Mouse (Mus musculus) A20 (cell line): ENCODE data around the gene Marcksl1.

Experiments used
- DNase-seq: peaks from one replicate; pipeline ENCODE4 v3.0.0-alpha.2; 2011; ENCODE audit warnings: low read depth, low spot score

Gene Marcksl1

DNA sequence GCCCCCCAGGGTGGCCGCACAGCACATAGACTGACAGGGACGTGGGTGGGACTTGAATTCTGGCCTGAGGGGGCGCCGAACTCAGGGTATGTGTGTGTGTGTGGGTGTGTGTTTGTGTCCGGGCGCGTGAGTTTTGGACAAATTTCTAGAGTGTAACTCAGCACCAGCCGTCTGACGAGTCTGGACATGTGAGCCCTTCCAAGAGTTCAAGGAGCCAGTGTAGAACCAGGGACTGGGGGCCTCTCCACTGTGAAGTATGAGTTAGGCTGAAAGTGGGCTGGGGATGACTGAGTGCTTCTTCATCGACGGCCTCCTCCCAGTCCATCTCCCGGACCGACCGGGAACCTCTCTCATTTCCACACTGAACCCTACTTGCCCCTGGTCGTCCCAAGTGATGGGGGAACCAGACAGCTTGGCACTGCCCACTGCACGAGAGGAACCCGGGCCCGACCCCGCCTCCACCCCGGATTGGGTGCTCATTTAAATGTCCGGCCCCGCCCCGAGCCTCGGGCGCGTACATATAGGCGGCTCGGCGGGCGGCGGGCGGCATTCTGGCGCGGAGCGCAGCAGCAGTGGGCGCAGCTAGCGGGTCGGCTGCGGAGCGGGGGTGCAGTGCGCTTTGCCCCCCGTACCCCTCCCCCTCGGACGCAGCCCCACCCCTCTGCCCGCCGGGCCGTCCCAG is at the start of gene Marcksl1:
Gene Marcksl1, plus strand, starts transcription at position 496 of the 682 bp plus-strand sequence.
- DNase-seq = peak; percentile 90

- DNase-seq = peak; percentile 17
Observed at GRCm38 (mm10) chr4:129464286-129464815, 49.0 kb upstream of the Marcksl1 start.

GRCm38 (mm10) chr4:129476047-129476446 is 37.3 kb upstream of the Marcksl1 start:
- DNase-seq = no peak

DNA sequence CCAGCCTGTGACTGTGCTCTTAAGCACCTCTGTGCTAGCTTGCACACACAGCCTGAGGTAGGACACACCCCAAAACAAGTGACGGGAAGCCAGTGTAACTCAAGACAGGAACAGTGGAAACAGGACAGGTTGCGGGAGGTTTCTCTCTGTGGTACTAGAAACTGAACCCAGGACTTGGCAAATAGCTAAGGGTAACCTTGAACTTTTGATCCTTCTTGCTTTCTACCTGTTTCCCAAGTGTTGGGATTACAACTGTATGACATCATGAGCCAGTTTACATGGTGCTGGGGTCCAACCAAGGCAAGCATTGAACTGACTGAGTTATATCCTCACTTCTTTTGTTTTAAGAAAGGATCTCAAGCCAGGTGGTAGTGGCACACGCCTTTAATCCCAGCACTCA is 33.5 kb upstream of the Marcksl1 start:
- no peak for DNase-seq

GRCm38 (mm10) chr4:129481090-129481489 is 32.3 kb upstream of the Marcksl1 start:
- DNase-seq = no peak

DNA sequence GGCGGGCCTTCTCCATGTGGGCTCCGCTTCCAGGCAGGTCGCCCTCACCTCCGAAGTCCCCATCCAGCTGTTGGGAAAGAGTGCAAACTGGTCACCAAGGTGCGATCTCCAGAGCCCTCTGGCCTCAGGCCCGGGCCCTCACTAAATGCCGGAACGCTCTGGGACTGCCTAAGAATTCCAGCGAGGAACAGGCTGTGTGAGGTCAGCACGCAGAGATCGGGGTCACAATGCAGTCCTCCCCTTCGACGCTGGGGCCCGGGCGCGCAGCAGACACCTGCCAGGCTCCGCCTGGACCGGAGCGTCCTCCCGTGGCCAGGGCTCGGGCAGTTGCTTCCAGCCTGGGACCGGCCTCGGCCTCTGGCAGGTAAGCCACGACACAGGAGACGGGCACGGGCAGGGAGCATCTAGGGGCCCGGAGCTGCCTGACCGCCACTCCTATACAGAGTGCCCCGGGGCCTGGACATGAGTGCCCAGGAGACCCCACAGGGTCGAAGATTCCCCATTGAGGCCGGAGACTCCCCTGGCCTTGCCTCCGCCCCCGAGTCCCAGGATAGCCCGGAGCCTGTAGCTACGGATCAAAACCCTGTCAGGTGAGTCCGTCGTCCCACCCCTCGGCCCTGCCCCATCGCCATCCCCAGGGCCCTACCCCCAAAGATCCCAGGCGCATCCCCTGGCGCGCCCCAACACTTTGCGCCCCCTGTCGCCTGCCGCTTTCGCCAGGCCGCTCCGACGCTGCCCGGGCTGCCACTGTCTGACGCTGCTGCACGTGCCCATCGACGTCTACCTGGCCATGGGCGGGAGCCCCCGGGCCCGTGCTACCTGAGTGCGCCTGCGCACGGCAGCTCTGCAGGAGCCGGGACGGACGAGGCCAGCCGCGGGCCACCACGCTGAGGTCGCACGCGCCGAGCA is 22.2 kb upstream of the Marcksl1 start, which contains the start of the genes Tssk3 and Fam229a:
Gene Tssk3, minus strand, starts transcription at position 51 of the 909 bp plus-strand sequence.
Gene Fam229a, plus strand, starts transcription at position 219 of the 909 bp plus-strand sequence.
- DNase-seq = no peak

- no peak for DNase-seq
Observed at GRCm38 (mm10) chr4:129494681-129495080, 18.7 kb upstream of the Marcksl1 start.

DNA sequence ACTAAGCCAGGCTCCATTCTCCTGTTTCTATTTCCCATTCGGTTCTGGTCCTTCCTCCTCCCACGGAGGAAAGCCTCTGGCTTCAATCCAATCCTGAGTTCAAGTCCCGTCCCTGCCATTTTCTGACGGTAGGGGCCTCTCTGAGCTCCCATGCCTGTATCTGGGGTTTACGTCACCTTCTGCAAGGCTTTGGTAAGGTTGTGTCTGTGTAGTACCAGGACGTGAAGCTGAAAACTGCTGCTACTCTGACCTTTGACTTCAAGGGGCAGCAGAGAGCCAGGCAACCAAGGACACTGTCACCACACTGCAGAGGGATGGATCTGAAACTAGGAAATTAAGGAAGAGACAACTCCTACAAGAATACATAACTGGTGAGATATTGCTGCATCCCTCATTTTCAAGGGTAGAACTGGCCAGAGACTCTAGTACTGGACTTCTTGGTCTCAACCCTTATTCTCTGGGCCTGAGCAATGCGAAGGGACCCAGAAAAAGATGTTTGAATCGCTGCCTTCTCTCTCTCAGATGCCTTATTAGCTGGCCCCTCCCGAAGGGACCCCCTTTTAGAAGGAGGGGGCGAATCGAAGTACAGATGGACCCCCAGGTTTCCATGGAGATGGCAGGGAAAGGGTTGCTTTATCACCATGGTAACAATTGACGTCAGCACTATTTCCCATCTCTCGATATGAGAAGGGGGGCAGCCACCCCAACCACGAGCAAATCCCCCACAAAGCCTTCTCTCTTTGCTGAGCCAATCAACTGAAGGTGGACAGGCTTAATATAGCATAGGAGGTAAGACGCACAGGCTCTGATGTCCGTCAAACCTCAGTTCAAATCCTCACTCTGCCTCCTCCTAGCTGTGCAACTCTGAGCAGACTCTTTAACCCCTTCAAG is 17.5 kb upstream of the Marcksl1 start:
- peak; percentile 27 for DNase-seq

DNA sequence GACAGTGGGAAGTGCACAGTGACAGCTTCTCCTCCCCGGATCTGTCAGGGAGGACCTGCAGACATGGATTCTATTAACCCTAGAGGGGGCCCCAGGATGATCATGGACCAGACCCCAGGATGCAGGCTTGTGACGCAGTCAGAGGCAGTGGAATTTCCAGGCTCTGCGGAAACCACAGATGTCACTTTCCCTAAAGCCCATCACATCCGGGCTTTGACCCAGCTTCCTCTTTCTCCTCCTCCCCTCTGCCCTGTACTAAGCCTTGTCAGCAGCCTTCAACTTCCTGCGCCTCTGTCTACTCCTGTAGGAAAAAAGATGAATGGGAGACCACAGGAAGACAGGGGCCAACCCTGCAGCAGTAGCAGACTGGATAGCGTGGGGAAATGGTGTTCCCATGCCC is 16.8 kb upstream of the Marcksl1 start:
- DNase-seq = no peak

DNA sequence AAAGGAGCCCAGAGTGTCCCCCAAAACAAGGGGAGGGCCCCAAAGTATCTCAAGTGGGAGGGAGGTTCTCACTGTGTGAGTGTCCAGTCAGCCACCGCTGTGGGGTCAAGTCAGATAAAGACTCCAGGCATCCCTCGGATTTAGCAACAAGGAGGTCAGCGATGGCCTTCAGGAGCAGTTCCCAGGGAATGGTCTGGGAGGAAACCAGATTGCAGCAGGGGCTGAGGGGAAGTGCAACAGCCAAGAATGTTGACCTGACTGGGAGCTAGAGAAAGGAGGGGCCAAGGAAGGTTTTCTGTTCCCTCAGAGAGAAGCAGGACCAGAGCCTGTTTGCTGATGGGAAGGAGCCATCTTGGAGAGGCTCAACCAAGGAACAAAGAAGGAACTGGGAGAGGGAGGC is 14.4 kb upstream of the Marcksl1 start:
- no peak for DNase-seq

DNA sequence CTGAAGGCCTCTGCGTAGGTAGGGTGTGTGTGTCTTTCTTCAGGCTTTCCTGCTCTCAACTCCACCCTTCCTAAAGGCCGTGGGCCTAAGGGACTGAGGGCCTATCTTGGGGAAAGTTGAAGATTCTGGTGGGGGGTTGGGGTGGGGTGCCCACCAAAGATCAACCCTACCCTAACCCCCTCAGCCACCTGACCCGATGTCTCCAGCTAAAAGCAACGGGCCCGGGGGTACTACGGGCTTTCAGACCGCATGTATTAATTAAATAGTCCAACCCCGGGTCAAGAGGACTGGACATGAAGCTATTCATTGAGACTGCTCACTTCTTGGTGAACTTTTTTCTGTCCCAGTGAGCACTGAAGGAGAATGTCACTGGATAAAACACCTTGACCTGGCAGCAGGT is 13.4 kb upstream of the Marcksl1 start:
- no peak for DNase-seq

DNA sequence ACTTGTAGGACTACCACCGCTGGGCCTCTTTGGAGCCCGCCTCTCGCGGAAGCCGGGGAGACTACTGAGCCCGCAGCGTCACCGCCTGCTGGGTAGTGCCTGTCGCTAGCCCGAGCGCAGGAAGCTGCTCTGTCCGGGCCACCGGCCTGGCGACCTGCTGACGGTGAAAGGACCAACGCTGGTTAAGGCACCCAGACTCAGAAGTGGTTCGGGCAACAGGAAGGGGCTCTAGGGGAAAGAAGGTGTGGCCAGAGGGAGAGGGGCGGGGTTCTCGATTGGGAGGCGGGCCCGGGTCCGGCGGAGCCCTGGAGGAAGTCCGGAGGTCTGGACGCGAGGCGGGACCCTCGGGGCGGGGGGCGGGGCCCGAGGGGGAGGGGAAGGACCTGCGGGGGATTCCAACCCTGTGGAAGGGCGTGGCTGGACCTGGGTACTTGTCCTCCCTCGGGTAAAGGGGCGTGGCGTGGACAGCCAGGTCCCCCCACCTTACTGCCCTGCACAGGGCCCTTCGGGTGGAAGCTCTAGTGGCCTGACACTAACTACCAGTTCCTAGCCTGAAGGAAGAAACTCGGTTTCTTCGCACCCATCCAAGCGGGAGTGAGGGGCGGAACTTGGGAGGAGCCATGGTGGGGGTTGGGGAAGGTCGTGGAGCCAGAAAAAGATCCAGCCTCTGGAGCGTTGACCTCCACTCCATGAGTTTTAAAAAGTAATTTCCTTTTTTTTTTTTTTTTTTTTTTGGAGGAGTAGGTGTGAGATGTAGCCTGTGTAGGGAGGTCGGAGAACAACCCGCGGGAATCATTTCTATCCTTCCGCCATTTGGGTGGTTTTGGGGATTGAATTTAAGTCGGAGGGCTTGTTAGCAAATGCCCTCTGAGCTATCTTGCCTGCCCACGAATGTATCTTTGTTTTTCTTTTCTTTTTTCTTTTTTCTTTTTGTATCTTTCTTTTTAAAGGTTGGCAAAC is 12.5 kb upstream of the Marcksl1 start:
- DNase-seq = peak; percentile 84

DNA sequence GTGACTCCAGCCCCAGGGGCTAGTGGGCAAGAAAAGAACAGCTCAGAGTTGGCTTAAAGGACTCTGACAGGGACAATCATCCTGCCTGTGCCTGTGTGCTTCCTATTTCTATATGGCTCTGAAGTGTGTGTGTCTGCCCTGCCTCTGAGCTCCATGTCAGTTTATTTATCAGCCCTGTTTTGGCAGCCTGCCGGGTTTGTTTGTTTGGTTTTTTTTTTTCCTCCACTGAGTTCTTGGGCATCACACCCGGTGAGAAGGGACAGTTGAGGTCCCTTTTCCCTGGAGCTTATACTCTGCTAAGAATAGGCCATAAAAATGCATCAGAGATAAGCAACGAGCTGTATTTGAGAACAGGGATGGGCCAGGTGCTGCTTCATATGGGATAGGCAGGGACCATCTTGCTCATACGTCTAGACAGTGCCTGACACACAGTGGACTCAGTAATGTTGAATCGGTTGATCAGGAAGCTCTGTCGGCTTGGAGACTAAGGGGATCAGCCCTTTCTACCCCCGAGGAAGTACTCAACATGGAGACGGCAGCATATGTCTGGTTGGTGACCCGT is 11.0 kb upstream of the Marcksl1 start:
- no peak for DNase-seq

GRCm38 (mm10) chr4:129502901-129503444 is 10.4 kb upstream of the Marcksl1 start:
- DNase-seq = no peak

- no peak for DNase-seq
Observed at GRCm38 (mm10) chr4:129505511-129505910, 7.9 kb upstream of the Marcksl1 start.

- DNase-seq = peak; percentile 52
Observed at GRCm38 (mm10) chr4:129507434-129508236, 5.7 kb upstream of the Marcksl1 start.

GRCm38 (mm10) chr4:129508237-129508515 is 5.2 kb upstream of the Marcksl1 start:
- no peak for DNase-seq

GRCm38 (mm10) chr4:129508834-129509600 is 4.4 kb upstream of the Marcksl1 start:
- no peak for DNase-seq
